Mouse (Mus musculus) intestine, embryonic 16.5 days (tissue): ENCODE data around the gene Rerg. TPM values are rescaled to one million over a fixed set of nuclear protein-coding genes. Genes with fewer than 3 reads are reported as not detected.
A peak's percentile ranks its signal among the peaks of the same experiment; 100 is the strongest.

ENCODE experiments used
- ATAC-seq: fragments of 200-750 bp; cut with Nextera tagmentation; 2 replicates; pipeline ENCODE4 v1.8.0; 2017; ENCODE audit warnings: moderate TSS enrichment, moderate library complexity
- H3K27ac ChIP-seq: fragments of 300-500 bp; sonication (generic); 2 replicates; pipeline ENCODE4 v1.5.1; 2014; ENCODE audit warnings: mild to moderate bottlenecking, low read length
- H3K27me3 ChIP-seq: fragments of 300-500 bp; sonication (generic); replicated peaks from 2 replicates; pipeline ENCODE4 v1.6.1; 2014; ENCODE audit warnings: low read length, control low read depth, mixed read lengths; ENCODE audit not compliant: control insufficient read depth, insufficient read depth
- H3K36me3 ChIP-seq: fragments of 300-500 bp; sonication (generic); 2 replicates; pipeline ENCODE4 v1.6.1; 2014; ENCODE audit warnings: low read length, control low read depth; ENCODE audit not compliant: control insufficient read depth, insufficient read depth
- H3K4me1 ChIP-seq: fragments of 300-500 bp; sonication (generic); 2 replicates; pipeline ENCODE4 v1.6.1; 2014; ENCODE audit warnings: low read length, control low read depth, mixed read lengths; ENCODE audit not compliant: control insufficient read depth, insufficient read depth
- H3K4me2 ChIP-seq: fragments of 300-500 bp; sonication (generic); 2 replicates; pipeline ENCODE4 v1.6.1; 2014; ENCODE audit warnings: low read depth, low read length, control low read depth
- H3K4me3 ChIP-seq: fragments of 300-500 bp; sonication (generic); 2 replicates; pipeline ENCODE4 v1.5.1; 2014; ENCODE audit warnings: mild to moderate bottlenecking, low read length
- H3K9ac ChIP-seq: fragments of 300-500 bp; sonication (generic); 2 replicates; pipeline ENCODE4 v1.6.1; 2014; ENCODE audit warnings: low read depth, low read length
- H3K9me3 ChIP-seq: fragments of 300-500 bp; sonication (generic); 2 replicates; pipeline ENCODE4 v1.6.1; 2016; ENCODE audit warnings: low read length, control low read depth; ENCODE audit not compliant: control insufficient read depth
- WGBS: fragments of 180-500 bp; shearing (Covaris S2); extraction: QIAGEN DNeasy Blood & Tissue Kit; methylation state at CpG from one replicate; pipeline ENCODE4 v1.1.7; 2014; 5-methylcytosine and 5-hydroxymethylcytosine counted together
- polyA plus RNA-seq: library from polyadenylated mRNA; unstranded; fragments of >200 nt; fragmentation: Nextera tagmentation; extraction: Ambion mirVana; gene quantifications from 2 replicates; pipeline ENCODE4 v1.2.1, GENCODE M21; 2015

Rerg gene
- polyA plus RNA-seq, 1 experiment from 2014 or later = 18.2 TPM

GRCm38 (mm10) chr6:137169171-137169968 is 927 bp downstream of the Rerg start:
- WGBS = 1% methylated on average over 53 of the region's 53 CpGs
- H3K4me2 ChIP-seq = peak overlapping the region; percentile 94
- peak overlapping the region; percentile 72 for H3K9ac ChIP-seq
- H3K9me3 ChIP-seq = no peaks in the 10 kb centered on the region
- ATAC-seq = peak; percentile 96
- no peaks in the 10 kb centered on the region; the same call in 1 of the 2 replicates for H3K27me3 ChIP-seq
- peak overlapping the region; percentile 17; the same call in 1 of the 2 replicates for H3K27ac ChIP-seq
- peaks cover 7% of the 10 kb centered on the region; the same call in 1 of the 2 replicates for H3K4me1 ChIP-seq
- no peaks in the 10 kb centered on the region for H3K36me3 ChIP-seq
- H3K4me3 ChIP-seq = peak overlapping the region; percentile 61

- no peak overlapping the region for H3K4me3 ChIP-seq
- H3K9ac ChIP-seq = no peak overlapping the region
- no peaks in the 10 kb centered on the region for H3K9me3 ChIP-seq
- no peak overlapping the region for H3K27ac ChIP-seq
- H3K36me3 ChIP-seq = no peaks in the 10 kb centered on the region
- H3K4me2 ChIP-seq = no peak overlapping the region
- peaks cover 14% of the 10 kb centered on the region for H3K4me1 ChIP-seq
- ATAC-seq = no peak
- H3K27me3 ChIP-seq = no peaks in the 10 kb centered on the region; the same call in 1 of the 2 replicates
- WGBS = 46% methylated on average over 4 of the region's 4 CpGs
These were observed 3.5 kb downstream of the Rerg start for GRCm38 (mm10) chr6:137166843-137167242.

DNA sequence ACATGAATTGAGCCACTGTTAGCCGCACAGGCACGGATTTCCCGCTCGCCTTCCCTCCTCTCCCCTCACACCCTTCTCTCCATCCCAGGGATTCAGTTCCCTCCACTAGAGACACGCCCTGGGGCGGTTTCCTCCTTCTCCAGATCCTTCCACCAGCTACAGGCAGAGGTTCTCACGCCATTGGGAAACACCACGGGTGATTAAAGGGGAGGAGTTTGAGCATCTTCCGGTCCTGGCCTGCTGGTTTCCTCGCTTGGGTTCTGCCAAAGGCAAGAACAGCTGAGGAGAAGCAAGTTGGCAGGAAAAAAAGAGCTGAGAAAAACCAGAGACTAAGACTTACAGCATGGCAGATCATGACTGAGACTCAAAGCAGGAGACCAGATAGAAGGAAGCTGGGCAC is 6.7 kb downstream of the Rerg start:
- Histone ChIP-seq H3K4me3 (no peak overlapping the region), H3K27me3 (no peaks in the 10 kb centered on the region), H3K4me1 (peaks cover 22% of the 10 kb centered on the region), H3K36me3 (no peaks in the 10 kb centered on the region), H3K4me2 (no peak overlapping the region), H3K27ac (no peak overlapping the region), H3K9ac (no peak overlapping the region), H3K9me3 (no peaks in the 10 kb centered on the region)
- WGBS = 70% methylated on average over 10 of the region's 10 CpGs
- ATAC-seq = no peak

- no peak overlapping the region for H3K9ac ChIP-seq
- no peak overlapping the region for H3K4me3 ChIP-seq
- no peak overlapping the region for H3K27ac ChIP-seq
- no peaks in the 10 kb centered on the region for H3K27me3 ChIP-seq
- 87% methylated on average over 4 of the region's 4 CpGs for WGBS
- no peak overlapping the region for H3K4me2 ChIP-seq
- ATAC-seq = no peak
- H3K4me1 ChIP-seq = peaks cover 22% of the 10 kb centered on the region
- no peaks in the 10 kb centered on the region for H3K36me3 ChIP-seq
- no peaks in the 10 kb centered on the region for H3K9me3 ChIP-seq
These were observed 7.2 kb downstream of the Rerg start for GRCm38 (mm10) chr6:137163061-137163460.

DNA sequence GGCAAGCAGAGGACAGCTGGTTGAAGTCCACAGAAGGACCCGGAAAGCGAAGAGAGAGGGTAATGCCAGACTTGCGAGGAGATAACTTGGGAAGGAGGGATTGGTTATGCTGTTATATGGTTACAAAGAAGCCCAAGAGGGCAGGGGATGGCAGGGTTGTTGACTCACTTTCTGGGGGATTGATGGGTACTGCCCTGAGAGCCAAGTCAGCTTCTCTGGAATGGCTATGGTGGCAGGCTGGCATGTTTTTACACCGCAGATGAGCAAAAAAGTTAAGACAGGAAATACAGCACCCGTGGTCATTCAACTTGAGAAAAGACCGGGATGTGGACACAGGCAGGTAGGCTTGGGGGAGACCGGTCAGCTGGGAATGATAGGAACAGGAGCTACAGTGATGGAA is 7.8 kb downstream of the Rerg start:
- no peak for ATAC-seq
- no peak overlapping the region for H3K9ac ChIP-seq
- H3K4me3 ChIP-seq = no peak overlapping the region
- WGBS = 96% methylated on average over 7 of the region's 7 CpGs
- no peak overlapping the region for H3K4me2 ChIP-seq
- peak overlapping the region; percentile 85; the same call in 1 of the 2 replicates for H3K27ac ChIP-seq
- no peaks in the 10 kb centered on the region for H3K9me3 ChIP-seq
- H3K27me3 ChIP-seq = no peaks in the 10 kb centered on the region
- H3K4me1 ChIP-seq = peaks cover 22% of the 10 kb centered on the region
- no peaks in the 10 kb centered on the region for H3K36me3 ChIP-seq

GRCm38 (mm10) chr6:137161491-137162088 is 8.7 kb downstream of the Rerg start:
- H3K9me3 ChIP-seq = no peaks in the 10 kb centered on the region
- ATAC-seq = peak; percentile 93
- H3K27me3 ChIP-seq = no peaks in the 10 kb centered on the region
- WGBS = 58% methylated on average over 11 of the region's 11 CpGs
- H3K4me2 ChIP-seq = no peak overlapping the region
- H3K4me3 ChIP-seq = no peak overlapping the region
- peaks cover 16% of the 10 kb centered on the region for H3K4me1 ChIP-seq
- no peak overlapping the region for H3K9ac ChIP-seq
- no peaks in the 10 kb centered on the region for H3K36me3 ChIP-seq
- peak overlapping the region; percentile 85 for H3K27ac ChIP-seq

DNA sequence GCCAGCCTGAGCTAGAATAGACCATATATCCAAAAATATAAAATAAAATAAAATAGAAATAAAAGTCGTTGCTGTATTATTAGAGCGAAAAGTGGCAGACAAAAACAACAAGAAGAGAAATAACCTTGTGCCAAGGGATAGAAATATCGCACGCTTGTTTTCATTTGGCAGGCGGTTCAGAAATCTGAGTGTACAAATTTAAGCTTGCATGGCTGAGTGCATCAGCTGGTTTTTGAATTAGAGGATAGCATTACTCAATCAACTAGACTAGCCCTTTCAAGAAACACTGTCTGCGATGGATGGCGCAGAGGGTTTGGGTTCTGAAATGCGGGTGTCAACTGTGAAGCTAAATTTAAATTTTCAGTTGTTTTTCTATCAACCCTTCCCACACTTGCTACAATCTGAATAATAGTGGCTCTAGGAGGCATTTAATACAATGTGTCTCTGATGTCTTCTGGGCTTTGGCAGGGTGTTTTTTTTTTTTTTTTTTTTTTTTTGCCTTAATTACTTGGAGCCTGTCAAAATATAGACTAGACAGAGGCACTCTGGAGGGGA is 10.8 kb downstream of the Rerg start:
- no peak overlapping the region for H3K4me3 ChIP-seq
- no peak overlapping the region for H3K27ac ChIP-seq
- no peak overlapping the region for H3K9ac ChIP-seq
- no peak for ATAC-seq
- H3K4me1 ChIP-seq = peaks cover 20% of the 10 kb centered on the region
- H3K4me2 ChIP-seq = no peak overlapping the region
- H3K27me3 ChIP-seq = no peaks in the 10 kb centered on the region
- H3K36me3 ChIP-seq = no peaks in the 10 kb centered on the region
- H3K9me3 ChIP-seq = no peaks in the 10 kb centered on the region
- WGBS = 94% methylated on average over 8 of the region's 8 CpGs

GRCm38 (mm10) chr6:137156437-137157219 is 13.7 kb downstream of the Rerg start:
- Histone ChIP-seq H3K4me3 (no peak overlapping the region), H3K36me3 (no peaks in the 10 kb centered on the region), H3K9me3 (no peaks in the 10 kb centered on the region), H3K27ac (no peak overlapping the region), H3K4me2 (no peak overlapping the region), H3K4me1 (peaks cover 14% of the 10 kb centered on the region; the same call in 1 of the 2 replicates), H3K27me3 (no peaks in the 10 kb centered on the region), H3K9ac (no peak overlapping the region)
- WGBS = 71% methylated on average over 11 of the region's 11 CpGs
- no peak for ATAC-seq
